Mouse (Mus musculus) CH12.LX (cell line): ENCODE data around the gene Slc25a12. TPM values are rescaled to one million over a fixed set of nuclear protein-coding genes. Genes with fewer than 3 reads are reported as not detected.

Experiments used
- DNase-seq: peaks from one replicate; pipeline ENCODE4 v3.0.0-alpha.2; 2013; ENCODE audit errors: extremely low read depth
- H3K27ac ChIP-seq: 2 replicates; pipeline ENCODE4 v1.5.1; 2012; ENCODE audit warnings: low read depth, mild to moderate bottlenecking, control low read depth, moderate library complexity; ENCODE audit not compliant: insufficient read depth
- H3K27me3 ChIP-seq: replicated peaks from 2 replicates; pipeline ENCODE3; 2012; ENCODE audit warnings: inconsistent platforms
- H3K36me3 ChIP-seq, 2 experiments: replicated peaks in 1 of 2; 2 replicates each; pipeline versions ENCODE3 to v1.6.1; 2012; ENCODE audit warnings: inconsistent platforms in 1 of 2, low read length in 1 of 2, mild to moderate bottlenecking in 1 of 2, mixed read lengths in 1 of 2, moderate library complexity in 1 of 2; ENCODE audit not compliant: control insufficient read depth in 1 of 2, insufficient read depth in 1 of 2
- H3K4me1 ChIP-seq, 2 experiments: 2 replicates each; pipeline ENCODE4 v1.6.1; 2012; ENCODE audit warnings: inconsistent platforms in 1 of 2, moderate library complexity in 1 of 2; ENCODE audit not compliant: insufficient read depth in 2 of 2, control insufficient read depth in 1 of 2
- H3K4me2 ChIP-seq: 2 replicates; pipeline ENCODE4 v1.6.1; 2012; ENCODE audit warnings: low read depth, mild to moderate bottlenecking, control low read depth; ENCODE audit not compliant: poor library complexity, insufficient read depth, severe bottlenecking
- H3K4me3 ChIP-seq, 3 experiments: fragments of 150-350 bp in 1 of 3; sonication (generic) in 1 of 3; replicated peaks in 1 of 3; 2 replicates each; pipeline versions ENCODE3 to v1.5.1; 2011 to 2012; ENCODE audit warnings: low read depth in 2 of 3, low read length in 2 of 3, mild to moderate bottlenecking in 2 of 3, moderate library complexity in 2 of 3, control low read depth in 1 of 3, improper control_type of control experiment in 1 of 3, inconsistent platforms in 1 of 3, mixed read lengths in 1 of 3; ENCODE audit not compliant: poor library complexity in 1 of 3
- H3K79me2 ChIP-seq: replicated peaks from 2 replicates; pipeline ENCODE4 v1.6.1; 2012; ENCODE audit warnings: mild to moderate bottlenecking, moderate library complexity; ENCODE audit not compliant: control insufficient read depth, poor library complexity, insufficient read depth, severe bottlenecking; ENCODE audit errors: extremely low read depth
- H3K9ac ChIP-seq: 2 replicates; pipeline ENCODE4 v1.6.1; 2012; ENCODE audit warnings: low read depth, mild to moderate bottlenecking, control low read depth, moderate library complexity; ENCODE audit not compliant: insufficient read depth
- H3K9me3 ChIP-seq: replicated peaks from 2 replicates; pipeline ENCODE3; 2012; ENCODE audit warnings: low read length, inconsistent platforms, mixed read lengths
- BHLHE40 ChIP-seq: IDR thresholded peaks from 2 replicates; pipeline ENCODE4 v1.6.1; 2011; ENCODE audit warnings: mild to moderate bottlenecking, low read depth, low read length, improper control_type of control experiment
- CHD1 ChIP-seq: IDR thresholded peaks from 2 replicates; pipeline ENCODE4 v1.6.1; 2012; ENCODE audit warnings: low read depth, low read length, improper control_type of control experiment, inconsistent platforms
- CHD2 ChIP-seq: IDR thresholded peaks from 2 replicates; pipeline ENCODE4 v1.6.1; 2011; ENCODE audit warnings: low read length, improper control_type of control experiment
- CTCF ChIP-seq, 2 experiments: IDR thresholded peaks in 1 of 2; conservative IDR thresholded peaks in 1 of 2; 2 replicates each; pipeline ENCODE4 v1.5.1; 2011 to 2012; ENCODE audit warnings: low read depth in 2 of 2, low read length in 2 of 2, improper control_type of control experiment in 1 of 2, inconsistent platforms in 1 of 2, mild to moderate bottlenecking in 1 of 2, moderate library complexity in 1 of 2
- EP300 ChIP-seq: IDR thresholded peaks from 2 replicates; pipeline ENCODE4 v1.6.1; 2011; ENCODE audit warnings: low read length, improper control_type of control experiment
- GABPA ChIP-seq: IDR thresholded peaks from 2 replicates; pipeline ENCODE4 v1.6.1; 2012; ENCODE audit warnings: low read depth, low read length, improper control_type of control experiment, inconsistent platforms; ENCODE audit not compliant: insufficient replicate concordance
- HCFC1 ChIP-seq: IDR thresholded peaks from 2 replicates; pipeline ENCODE4 v1.6.1; 2012; ENCODE audit warnings: low read depth, mild to moderate bottlenecking, inconsistent platforms, low read length, improper control_type of control experiment
- IRF4 ChIP-seq: IDR thresholded peaks from 2 replicates; pipeline ENCODE4 v1.6.1; 2014; ENCODE audit warnings: low read depth, mild to moderate bottlenecking, inconsistent platforms, low read length, improper control_type of control experiment
- JUN ChIP-seq: IDR thresholded peaks from 2 replicates; pipeline ENCODE4 v1.6.1; 2011; ENCODE audit warnings: low read depth, mild to moderate bottlenecking, low read length, improper control_type of control experiment, moderate library complexity; ENCODE audit not compliant: insufficient read depth
- JUND ChIP-seq: conservative IDR thresholded peaks from 2 replicates; pipeline ENCODE4 v1.6.1; 2011; ENCODE audit warnings: low read depth, low read length, improper control_type of control experiment
- KAT2A ChIP-seq: IDR thresholded peaks from 2 replicates; pipeline ENCODE4 v1.6.1; 2012; ENCODE audit warnings: low read length, improper control_type of control experiment, inconsistent platforms; ENCODE audit not compliant: insufficient replicate concordance
- MAZ ChIP-seq: IDR thresholded peaks from 2 replicates; pipeline ENCODE4 v1.6.1; 2012; ENCODE audit warnings: low read depth, mild to moderate bottlenecking, inconsistent platforms, low read length, improper control_type of control experiment, moderate library complexity
- MXI1 ChIP-seq: IDR thresholded peaks from 2 replicates; pipeline ENCODE4 v1.6.1; 2011; ENCODE audit warnings: mild to moderate bottlenecking, low read depth, low read length, improper control_type of control experiment
- MYC ChIP-seq: IDR thresholded peaks from 2 replicates; pipeline ENCODE4 v1.6.1; 2011; ENCODE audit warnings: low read depth, mild to moderate bottlenecking, improper control_type of control experiment, low read length
- NELFE ChIP-seq: IDR thresholded peaks from 2 replicates; pipeline ENCODE4 v1.6.1; 2011; ENCODE audit warnings: low read depth, low read length, improper control_type of control experiment
- NRF1 ChIP-seq: IDR thresholded peaks from 2 replicates; pipeline ENCODE4 v1.6.1; 2014; ENCODE audit warnings: low read depth, mild to moderate bottlenecking, inconsistent platforms, low read length, improper control_type of control experiment, moderate library complexity
- RCOR1 ChIP-seq: conservative IDR thresholded peaks from 2 replicates; pipeline ENCODE4 v1.6.1; 2012; ENCODE audit warnings: low read depth, mild to moderate bottlenecking, inconsistent platforms, low read length, improper control_type of control experiment
- SIN3A ChIP-seq: IDR thresholded peaks from 2 replicates; pipeline ENCODE4 v1.6.1; 2012; ENCODE audit warnings: low read length, improper control_type of control experiment, inconsistent platforms
- UBTF ChIP-seq: IDR thresholded peaks from 2 replicates; pipeline ENCODE4 v1.6.1; 2012; ENCODE audit warnings: low read depth, mild to moderate bottlenecking, inconsistent platforms, low read length, improper control_type of control experiment, moderate library complexity
- USF1 ChIP-seq: IDR thresholded peaks from 2 replicates; pipeline ENCODE4 v1.6.1; 2014; ENCODE audit warnings: low read depth, mild to moderate bottlenecking, inconsistent platforms, low read length, improper control_type of control experiment
- USF2 ChIP-seq: conservative IDR thresholded peaks from 2 replicates; pipeline ENCODE4 v1.6.1; 2011; ENCODE audit warnings: low read depth, low read length, improper control_type of control experiment
- ZC3H11A ChIP-seq: IDR thresholded peaks from 2 replicates; pipeline ENCODE4 v1.6.1; 2012; ENCODE audit warnings: low read depth, mild to moderate bottlenecking, inconsistent platforms, low read length, improper control_type of control experiment
- ZKSCAN1 ChIP-seq: IDR thresholded peaks from 2 replicates; pipeline ENCODE4 v1.6.1; 2012; ENCODE audit warnings: low read depth, inconsistent platforms, low read length, improper control_type of control experiment, borderline replicate concordance
- ZNF384 ChIP-seq: IDR thresholded peaks from 2 replicates; pipeline ENCODE4 v1.6.1; 2012; ENCODE audit warnings: low read depth, low read length, improper control_type of control experiment, inconsistent platforms
- dilution Hi-C: fragments of 300-500 bp; cut with MboI; formaldehyde crosslinking; loops from 2 replicates; pipeline ENCODE4 v1.14.3; 2020; ENCODE audit warnings: low sequenced_read_pairs; ENCODE audit not compliant: extremely low pct_unique_long_range_greater_than_20kb, extremely low pct_ligation_motif_present
- in situ Hi-C: fragments of 300-500 bp; cut with MboI; formaldehyde crosslinking; loops from 3 replicates; pipeline ENCODE4 v1.14.3; 2019; ENCODE audit warnings: low sequenced_read_pairs, low pct_ligation_motif_present, low pct_unique_long_range_greater_than_20kb, mixed read lengths
- polyA plus RNA-seq: library from polyadenylated mRNA; unstranded; fragments of >175 nt; gene quantifications from 2 replicates; pipeline ENCODE4 v1.2.1, GENCODE M21; 2012; ENCODE audit warnings: low read depth; ENCODE audit not compliant: insufficient read length
- total RNA-seq, 2 experiments: library from RNA; depleted of rRNA; stranded (reverse); fragments of 300-350 nt in 1 of 2; fragments of >200 nt in 1 of 2; gene quantifications; 2 replicates each; pipeline ENCODE4 v1.2.3; 2012 to 2014

Gene Slc25a12
- total and polyA plus RNA-seq, 3 experiments, result 97.1 to 211 (median 123) TPM

DNA sequence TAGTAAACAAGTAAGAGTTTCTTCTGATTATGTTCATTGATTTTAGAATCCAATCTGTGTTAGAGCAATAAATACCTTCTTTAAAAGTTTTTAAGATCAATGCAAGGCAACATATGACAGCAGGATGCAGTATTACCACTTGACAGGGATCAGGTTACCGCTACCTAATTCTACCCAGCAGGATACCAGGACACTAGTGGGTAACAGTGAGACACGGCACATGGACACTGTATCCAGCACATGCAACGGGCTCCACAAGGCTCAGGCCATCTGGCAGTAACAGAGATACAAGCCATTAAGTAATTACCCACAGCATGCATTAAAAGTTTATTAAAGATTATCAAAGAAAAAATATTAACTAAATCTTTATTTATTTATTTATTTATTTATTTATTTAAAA lies 37.8 kb downstream of the Slc25a12 start:
- Histone ChIP-seq H3K4me1 (peaks cover 8 to 30% of the 10 kb centered on the region in 2 experiments), H3K9ac (no peak overlapping the region), H3K9me3 (no peaks in the 10 kb centered on the region), H3K27ac (no peak overlapping the region), H3K4me2 (no peak overlapping the region), H3K36me3 (peaks cover 40 to 73% of the 10 kb centered on the region in 2 experiments), H3K4me3 (no peak overlapping the region), H3K79me2 (no peaks in the 10 kb centered on the region; the same call in 1 of the 2 replicates), H3K27me3 (no peaks in the 10 kb centered on the region)
- DNase-seq, result no peak
- in situ Hi-C loops (no loop called here), dilution Hi-C loops (no loop called here)
- TF ChIP-seq MYC (no peak), USF1 (no peak), ZNF384 (no peak), USF2 (no peak), MAZ (no peak), CTCF (conservative IDR thresholded peaks at IDR 0.05 in 1 of 2, IDR thresholded peaks at IDR 0.05 in 1 of 2; ENCODE audit: low read depth in 2 of 2, low read length in 2 of 2) (no peak), KAT2A (no peak), CHD2 (no peak), NELFE (no peak), JUND (no peak), NRF1 (no peak), EP300 (no peak), HCFC1 (no peak), ZC3H11A (no peak), JUN (no peak), BHLHE40 (no peak), SIN3A (no peak), IRF4 (no peak)

GRCm38 (mm10) chr2:71328391-71329160 lies 39.0 kb downstream of the Slc25a12 start:
- H3K36me3 ChIP-seq, result peaks cover 38 to 81% of the 10 kb centered on the region in 2 experiments
- TF ChIP-seq KAT2A (no peak), ZNF384 (no peak), RCOR1 (no peak), CHD1 (no peak), CHD2 (no peak), NELFE (no peak), MXI1 (no peak), JUND (no peak), USF1 (no peak), UBTF (no peak), GABPA (no peak), ZKSCAN1 (no peak)
- DNase-seq, result no peak
- peaks cover 8 to 20% of the 10 kb centered on the region in 2 experiments for H3K4me1 ChIP-seq
- H3K9ac ChIP-seq, result no peak overlapping the region
- H3K79me2 ChIP-seq, result no peaks in the 10 kb centered on the region; the same call in 1 of the 2 replicates
- no peak overlapping the region for H3K27ac ChIP-seq
- in situ Hi-C loops (no loop called here), dilution Hi-C loops (no loop called here)
- H3K4me2 ChIP-seq, result no peak overlapping the region
- no peaks in the 10 kb centered on the region for H3K9me3 ChIP-seq
- no peak overlapping the region for H3K4me3 ChIP-seq
- no peaks in the 10 kb centered on the region for H3K27me3 ChIP-seq
